Mouse (Mus musculus) olfactory bulb, adult 2 months (tissue): ENCODE data around the gene Igf1r.

Experiments
- CTCF ChIP-seq: fragments of 200-500 bp; IDR thresholded peaks from 2 replicates; pipeline ENCODE4 v1.5.1; 2012; ENCODE audit warnings: low read depth, mild to moderate bottlenecking, low read length, moderate library complexity; ENCODE audit not compliant: insufficient read depth
- POLR2A ChIP-seq: fragments of 200-500 bp; IDR thresholded peaks from 2 replicates; pipeline ENCODE4 v1.6.1; 2012; ENCODE audit warnings: mild to moderate bottlenecking, low read depth, low read length, moderate library complexity; ENCODE audit not compliant: insufficient read depth

GRCm38 (mm10) chr7:68001269-68001668 is 48.6 kb downstream of the Igf1r start:
- no peak for TF ChIP-seq CTCF
- TF ChIP-seq POLR2A = no peak
